Mouse (Mus musculus) kidney, adult 2 months (tissue): ENCODE measurements around the gene Zbtb45. TPM values are rescaled to one million over a fixed set of nuclear protein-coding genes. Genes with fewer than 3 reads are reported as not detected.
A peak's percentile ranks its signal among the peaks of the same experiment; 100 is the strongest.

Experiments
- DNase-seq: peaks from one replicate; pipeline ENCODE4 v3.0.0; 2021
- H3K27ac ChIP-seq: fragments of 200-500 bp; 2 replicates; pipeline ENCODE4 v1.5.1; 2012; ENCODE audit warnings: low read depth, low read length, control low read depth, inconsistent platforms; ENCODE audit not compliant: insufficient read depth
- H3K27me3 ChIP-seq: fragments of 200-500 bp; replicated peaks from 2 replicates; pipeline ENCODE4 v1.6.1; 2012; ENCODE audit warnings: mild to moderate bottlenecking, moderate library complexity, low read length, inconsistent platforms; ENCODE audit not compliant: control insufficient read depth, insufficient read depth
- H3K36me3 ChIP-seq: fragments of 200-500 bp; 2 replicates; pipeline ENCODE4 v1.6.1; 2012; ENCODE audit warnings: mild to moderate bottlenecking, moderate library complexity, low read length, inconsistent platforms; ENCODE audit not compliant: control insufficient read depth, insufficient read depth
- H3K4me1 ChIP-seq: fragments of 200-500 bp; 2 replicates; pipeline ENCODE4 v1.6.1; 2011; ENCODE audit warnings: low read length; ENCODE audit not compliant: control insufficient read depth, insufficient read depth
- H3K4me3 ChIP-seq: fragments of 200-500 bp; 2 replicates; pipeline ENCODE4 v1.5.1; 2011; ENCODE audit warnings: mild to moderate bottlenecking, low read depth, low read length, control low read depth; ENCODE audit not compliant: insufficient read depth
- CTCF ChIP-seq: fragments of 200-500 bp; conservative IDR thresholded peaks from 2 replicates; pipeline ENCODE4 v1.5.1; 2011; ENCODE audit warnings: low read depth, mild to moderate bottlenecking, control low read depth, low read length, moderate library complexity, mixed read lengths; ENCODE audit not compliant: insufficient read depth, insufficient read length
- POLR2A ChIP-seq: fragments of 200-500 bp; IDR thresholded peaks from one replicate; pipeline ENCODE4 v1.6.1; 2011; ENCODE audit warnings: low read depth, low read length, control low read depth
- WGBS: fragments of 180-500 bp; shearing (Covaris S2); methylation state at CpG from one replicate; pipeline ENCODE4 v1.1.7; 2018; 5-methylcytosine and 5-hydroxymethylcytosine counted together
- polyA plus RNA-seq: library from polyadenylated mRNA; depleted of rRNA; stranded (reverse); fragments of >200 nt; gene quantifications from 2 replicates; pipeline ENCODE4 v1.2.3, GENCODE M21; 2012

The Zbtb45 gene
- polyA plus RNA-seq, 1 experiment, result 14.1 TPM

GRCm38 (mm10) chr7:12995862-12996261 lies 14.0 kb downstream of the Zbtb45 start:
- H3K27ac ChIP-seq, result no peak overlapping the region

GRCm38 (mm10) chr7:12993148-12993547 lies 16.7 kb downstream of the Zbtb45 start:
- Histone ChIP-seq H3K4me1 (no peaks in the 10 kb centered on the region), H3K27me3 (no peaks in the 10 kb centered on the region), H3K27ac (no peak overlapping the region), H3K4me3 (no peak overlapping the region), H3K36me3 (no peaks in the 10 kb centered on the region)
- no peak for DNase-seq
- 89% methylated on average over 10 of the region's 10 CpGs for WGBS
- TF ChIP-seq POLR2A, result no peak
- TF ChIP-seq CTCF, result no peak

More at GRCm38 (mm10) chr7:12995862-12996261, 14.0 kb downstream of the Zbtb45 start:
- Histone ChIP-seq H3K4me1 (no peaks in the 10 kb centered on the region), H3K36me3 (no peaks in the 10 kb centered on the region), H3K27me3 (no peaks in the 10 kb centered on the region), H3K4me3 (no peak overlapping the region)
- DNase-seq, result no peak
- no peak for TF ChIP-seq CTCF
- TF ChIP-seq POLR2A, result no peak

- TF ChIP-seq POLR2A (no peak), CTCF (no peak)
- WGBS, result 7% methylated on average over 3 of the region's 3 CpGs
- Histone ChIP-seq H3K27ac (no peak overlapping the region), H3K4me3 (no peak overlapping the region), H3K36me3 (no peaks in the 10 kb centered on the region), H3K27me3 (no peaks in the 10 kb centered on the region), H3K4me1 (no peaks in the 10 kb centered on the region)
- DNase-seq, result peak; percentile 27
These were observed 17.6 kb downstream of the Zbtb45 start for GRCm38 (mm10) chr7:12992222-12992621.

GRCm38 (mm10) chr7:12987409-12988189 lies 22.2 kb downstream of the Zbtb45 start:
- Histone ChIP-seq H3K4me1 (no peaks in the 10 kb centered on the region), H3K27me3 (no peaks in the 10 kb centered on the region), H3K36me3 (no peaks in the 10 kb centered on the region), H3K4me3 (no peak overlapping the region), H3K27ac (no peak overlapping the region)
- WGBS, result 73% methylated on average over 8 of the region's 8 CpGs
- no peak for TF ChIP-seq POLR2A
- TF ChIP-seq CTCF, result no peak
- no peak for DNase-seq

GRCm38 (mm10) chr7:12986906-12987305 lies 22.9 kb downstream of the Zbtb45 start:
- H3K36me3 ChIP-seq, result no peaks in the 10 kb centered on the region
- no peak for DNase-seq
- no peak overlapping the region for H3K4me3 ChIP-seq
- WGBS, result 86% methylated on average over 8 of the region's 8 CpGs
- TF ChIP-seq POLR2A (no peak), CTCF (no peak)
- no peaks in the 10 kb centered on the region for H3K4me1 ChIP-seq
- H3K27ac ChIP-seq, result no peak overlapping the region
- H3K27me3 ChIP-seq, result no peaks in the 10 kb centered on the region

GRCm38 (mm10) chr7:12985724-12986123 lies 24.1 kb downstream of the Zbtb45 start:
- TF ChIP-seq POLR2A (no peak), CTCF (no peak)
- WGBS, result 81% methylated on average over 1 of the region's 1 CpGs
- no peak overlapping the region for H3K27ac ChIP-seq

GRCm38 (mm10) chr7:12980291-12980690 lies 29.5 kb downstream of the Zbtb45 start:
- 88% methylated on average over 7 of the region's 7 CpGs for WGBS
- Histone ChIP-seq H3K4me1 (no peaks in the 10 kb centered on the region), H3K27me3 (no peaks in the 10 kb centered on the region), H3K36me3 (no peaks in the 10 kb centered on the region), H3K27ac (no peak overlapping the region), H3K4me3 (no peak overlapping the region)
- DNase-seq, result no peak
- TF ChIP-seq POLR2A (no peak), CTCF (no peak)

More at GRCm38 (mm10) chr7:12985724-12986123, 24.1 kb downstream of the Zbtb45 start:
- no peaks in the 10 kb centered on the region for H3K36me3 ChIP-seq
- no peaks in the 10 kb centered on the region for H3K4me1 ChIP-seq
- DNase-seq, result no peak
- no peaks in the 10 kb centered on the region for H3K27me3 ChIP-seq
- H3K4me3 ChIP-seq, result no peak overlapping the region
